Mouse (Mus musculus): ENCODE data around the gene Rb1. TPM values are rescaled to one million over a fixed set of nuclear protein-coding genes. Genes with fewer than 3 reads are reported as not detected.

Gene Rb1
- polyA plus RNA-seq, 2 experiments: 15.6 to 29.6 TPM

GRCm38 (mm10) chr14:73349061-73349670 lies 23.5 kb upstream of the Rb1 start:
- Histone ChIP-seq H3K9ac (ENCODE audit: low read depth, low read length, severe bottlenecking) (no peak overlapping the region), H3K4me1 (ENCODE audit: control insufficient read depth, insufficient read depth, low read length) (no peaks in the 10 kb centered on the region), H3K27me3 (ENCODE audit: control insufficient read depth, insufficient read depth, low read length) (no peaks in the 10 kb centered on the region), H3K27ac (replicated peaks; ENCODE audit: low read depth, low read length) (no peak overlapping the region), H3K9me3 (ENCODE audit: control insufficient read depth, low read length) (no peaks in the 10 kb centered on the region), H3K4me2 (replicated peaks; ENCODE audit: low read depth, low read length, severe bottlenecking) (no peak overlapping the region), H3K4me3 (replicated peaks; ENCODE audit: low read length) (no peak overlapping the region), H3K36me3 (ENCODE audit: control insufficient read depth, insufficient read depth, low read length) (0 out of 2 replicates have a peak, but pooled peaks cover 3% of the 10 kb centered on the region)
- WGBS: 57% methylated on average over 7 of the region's 7 CpGs
- no peak for TF ChIP-seq POLR2A (IDR thresholded peaks at IDR 0.05; ENCODE audit: borderline replicate concordance, extremely low read depth, insufficient read depth, insufficient read length)
- no peak for DNase-seq (ENCODE audit: low spot score)
- ATAC-seq (ENCODE audit: low FRiP score, low read depth): no peak

- Histone ChIP-seq H3K4me2 (replicated peaks; ENCODE audit: low read depth, low read length, severe bottlenecking) (no peak overlapping the region), H3K36me3 (ENCODE audit: control insufficient read depth, insufficient read depth, low read length) (no peaks in the 10 kb centered on the region), H3K27ac (replicated peaks; ENCODE audit: low read depth, low read length) (no peak overlapping the region), H3K4me3 (replicated peaks; ENCODE audit: low read length) (no peak overlapping the region), H3K9me3 (ENCODE audit: control insufficient read depth, low read length) (no peaks in the 10 kb centered on the region), H3K9ac (ENCODE audit: low read depth, low read length, severe bottlenecking) (no peak overlapping the region), H3K27me3 (ENCODE audit: control insufficient read depth, insufficient read depth, low read length) (no peaks in the 10 kb centered on the region), H3K4me1 (ENCODE audit: control insufficient read depth, insufficient read depth, low read length) (no peaks in the 10 kb centered on the region)
- DNase-seq (ENCODE audit: low spot score): no peak
- 75% methylated on average over 9 of the region's 9 CpGs for WGBS
- TF ChIP-seq POLR2A (IDR thresholded peaks at IDR 0.05; ENCODE audit: borderline replicate concordance, extremely low read depth, insufficient read depth, insufficient read length): no peak
- no peak for ATAC-seq (ENCODE audit: low FRiP score, low read depth)
Measured at GRCm38 (mm10) chr14:73347302-73347701, 21.7 kb upstream of the Rb1 start.

- ATAC-seq (ENCODE audit: low FRiP score, low read depth) (no peak), DNase-seq (ENCODE audit: low spot score) (no peak)
- no peaks in the 10 kb centered on the region for H3K9me3 ChIP-seq (ENCODE audit: control insufficient read depth, low read length)
- no peak overlapping the region for H3K4me2 ChIP-seq (replicated peaks; ENCODE audit: low read depth, low read length, severe bottlenecking)
- no peak for TF ChIP-seq POLR2A (IDR thresholded peaks at IDR 0.05; ENCODE audit: borderline replicate concordance, extremely low read depth, insufficient read depth, insufficient read length)
- no peaks in the 10 kb centered on the region for H3K27me3 ChIP-seq (ENCODE audit: control insufficient read depth, insufficient read depth, low read length)
- no peaks in the 10 kb centered on the region for H3K4me1 ChIP-seq (ENCODE audit: control insufficient read depth, insufficient read depth, low read length)
- no peak overlapping the region for H3K27ac ChIP-seq (replicated peaks; ENCODE audit: low read depth, low read length)
- 92% methylated on average over 4 of the region's 4 CpGs for WGBS
- no peak overlapping the region for H3K9ac ChIP-seq (ENCODE audit: low read depth, low read length, severe bottlenecking)
- H3K4me3 ChIP-seq (replicated peaks; ENCODE audit: low read length): no peak overlapping the region
- H3K36me3 ChIP-seq (ENCODE audit: control insufficient read depth, insufficient read depth, low read length): no peaks in the 10 kb centered on the region
Measured at GRCm38 (mm10) chr14:73345614-73346013, 20.0 kb upstream of the Rb1 start.

- no peaks in the 10 kb centered on the region for H3K4me1 ChIP-seq (ENCODE audit: control insufficient read depth, insufficient read depth, low read length)
- 35% methylated on average over 6 of the region's 6 CpGs for WGBS
- H3K4me2 ChIP-seq (replicated peaks; ENCODE audit: low read depth, low read length, severe bottlenecking): no peak overlapping the region
- no peak overlapping the region for H3K27ac ChIP-seq (replicated peaks; ENCODE audit: low read depth, low read length)
- H3K4me3 ChIP-seq (replicated peaks; ENCODE audit: low read length): no peak overlapping the region
- DNase-seq (ENCODE audit: low spot score): no peak
- H3K36me3 ChIP-seq (ENCODE audit: control insufficient read depth, insufficient read depth, low read length): no peaks in the 10 kb centered on the region
- no peaks in the 10 kb centered on the region for H3K27me3 ChIP-seq (ENCODE audit: control insufficient read depth, insufficient read depth, low read length)
- H3K9me3 ChIP-seq (ENCODE audit: control insufficient read depth, low read length): no peaks in the 10 kb centered on the region
- no peak overlapping the region for H3K9ac ChIP-seq (ENCODE audit: low read depth, low read length, severe bottlenecking)
- no peak for ATAC-seq (ENCODE audit: low FRiP score, low read depth)
- TF ChIP-seq POLR2A (IDR thresholded peaks at IDR 0.05; ENCODE audit: borderline replicate concordance, extremely low read depth, insufficient read depth, insufficient read length): no peak
Measured at GRCm38 (mm10) chr14:73340051-73340755, 14.6 kb upstream of the Rb1 start.

GRCm38 (mm10) chr14:73339615-73340014 lies 14.0 kb upstream of the Rb1 start:
- Histone ChIP-seq H3K4me3 (replicated peaks; ENCODE audit: low read length) (no peak overlapping the region), H3K4me1 (ENCODE audit: control insufficient read depth, insufficient read depth, low read length) (no peaks in the 10 kb centered on the region), H3K36me3 (ENCODE audit: control insufficient read depth, insufficient read depth, low read length) (no peaks in the 10 kb centered on the region), H3K9me3 (ENCODE audit: control insufficient read depth, low read length) (no peaks in the 10 kb centered on the region), H3K27ac (replicated peaks; ENCODE audit: low read depth, low read length) (no peak overlapping the region), H3K4me2 (replicated peaks; ENCODE audit: low read depth, low read length, severe bottlenecking) (no peak overlapping the region), H3K9ac (ENCODE audit: low read depth, low read length, severe bottlenecking) (no peak overlapping the region), H3K27me3 (ENCODE audit: control insufficient read depth, insufficient read depth, low read length) (no peaks in the 10 kb centered on the region)
- ATAC-seq (ENCODE audit: low FRiP score, low read depth) (no peak), DNase-seq (ENCODE audit: low spot score) (no peak)
- TF ChIP-seq POLR2A (IDR thresholded peaks at IDR 0.05; ENCODE audit: borderline replicate concordance, extremely low read depth, insufficient read depth, insufficient read length): no peak
- 69% methylated on average over 3 of the region's 3 CpGs for WGBS

All from limb, embryonic 14.5 days (tissue).